Mouse (Mus musculus): Measurements from ENCODE around the gene Gm3468. TPM values are rescaled to one million over a fixed set of nuclear protein-coding genes. Genes with fewer than 3 reads are reported as not detected.
A peak's percentile ranks its signal among the peaks of the same experiment; 100 is the strongest.
"Not testable (repeated sequence)": the region's sequence is repeated elsewhere in the genome, so short reads cannot be mapped to it uniquely, and the experiment has no call there.

Gm3468 gene
- polyA plus RNA-seq (2014; fragmentation: Nextera tagmentation; extraction: Ambion mirVana): 3.2 and 3.6 TPM in 2 replicates

- not testable (repeated sequence) for H3K27me3 ChIP-seq (ENCODE audit: control insufficient read depth, insufficient read depth, low read length); H3K36me3 ChIP-seq (ENCODE audit: control insufficient read depth, insufficient read depth, low read length); ATAC-seq (replicated peaks; ENCODE audit: insufficient number of reproducible peaks, low FRiP score, low TSS enrichment); H3K9me3 ChIP-seq (replicated peaks; ENCODE audit: control insufficient read depth, low read length); H3K4me1 ChIP-seq (ENCODE audit: control insufficient read depth, insufficient read depth, low read length); H3K9ac ChIP-seq (ENCODE audit: low read depth, low read length); H3K27ac ChIP-seq (ENCODE audit: low read depth, low read length)
- Histone ChIP-seq H3K4me2 (peak within 1 kb of the TSS; percentile 51), H3K4me3 (ENCODE audit: low read depth, low read length) (peak within 1 kb of the TSS; percentile 36)
- WGBS (ENCODE audit: insufficient replicate concordance): 0% methylated on average over 38 of the region's 51 CpGs
Measured at GRCm38 (mm10) chr14:6108272-6108925, at the start of gene Gm3468. Gm3468 (minus strand) TSS chr14:6108665.

DNA sequence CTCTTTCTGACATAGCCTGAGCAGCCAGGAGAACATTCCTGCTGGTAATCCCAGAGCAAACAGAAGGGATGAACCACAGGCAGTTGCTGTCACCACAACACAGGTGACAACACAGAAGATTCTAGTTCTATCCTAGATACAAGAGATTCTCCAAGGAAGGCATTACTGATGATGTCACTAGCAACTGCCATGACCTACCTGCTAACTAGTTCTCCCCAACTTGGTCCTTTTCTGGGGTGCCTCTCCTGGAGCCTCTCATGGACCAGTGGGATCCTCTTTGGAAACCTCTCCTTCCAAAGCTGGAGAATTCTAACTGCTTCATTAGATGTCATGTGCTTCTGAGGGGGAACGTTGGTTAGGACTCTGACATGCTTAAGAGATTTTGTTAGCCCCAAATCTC is 17.2 kb upstream of the Gm3468 start, which contains the start of gene Gm3476:
Gene Gm3476, minus strand, starts transcription at position 101 of the 400 bp plus-strand sequence.
- not testable (repeated sequence) for H3K4me1 ChIP-seq (ENCODE audit: control insufficient read depth, insufficient read depth, low read length); H3K4me3 ChIP-seq (ENCODE audit: low read depth, low read length); H3K9ac ChIP-seq (ENCODE audit: low read depth, low read length); H3K27me3 ChIP-seq (ENCODE audit: control insufficient read depth, insufficient read depth, low read length); H3K27ac ChIP-seq (ENCODE audit: low read depth, low read length); H3K4me2 ChIP-seq; H3K9me3 ChIP-seq (replicated peaks; ENCODE audit: control insufficient read depth, low read length); H3K36me3 ChIP-seq (ENCODE audit: control insufficient read depth, insufficient read depth, low read length); ATAC-seq (replicated peaks; ENCODE audit: insufficient number of reproducible peaks, low FRiP score, low TSS enrichment)
- no CpG with 5 or more reads among the region's 1 CpGs for WGBS (ENCODE audit: insufficient replicate concordance)

DNA sequence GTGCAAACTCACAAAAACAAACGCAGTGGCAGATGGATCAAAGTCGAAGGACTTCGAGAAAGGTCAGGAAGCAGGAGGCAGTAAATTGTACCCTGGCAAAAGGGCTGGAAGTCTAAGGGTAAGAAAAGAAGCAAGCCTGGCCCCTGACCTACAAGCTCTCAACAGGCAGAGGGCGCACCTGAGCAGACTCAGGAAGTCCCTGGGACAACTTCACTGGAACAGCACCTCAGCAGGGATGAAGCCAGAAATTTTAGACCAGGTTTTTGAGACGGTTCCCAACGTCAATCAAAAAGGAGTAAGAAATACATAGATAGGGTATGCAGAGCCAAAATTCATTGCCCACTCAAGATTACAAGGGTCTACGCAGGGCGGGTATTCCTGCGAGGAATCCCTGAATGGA is 965 bp downstream of the Gm3468 start:
- not testable (repeated sequence) for H3K9ac ChIP-seq (ENCODE audit: low read depth, low read length); H3K27me3 ChIP-seq (ENCODE audit: control insufficient read depth, insufficient read depth, low read length); H3K36me3 ChIP-seq (ENCODE audit: control insufficient read depth, insufficient read depth, low read length); H3K9me3 ChIP-seq (replicated peaks; ENCODE audit: control insufficient read depth, low read length); H3K27ac ChIP-seq (ENCODE audit: low read depth, low read length); ATAC-seq (replicated peaks; ENCODE audit: insufficient number of reproducible peaks, low FRiP score, low TSS enrichment); H3K4me1 ChIP-seq (ENCODE audit: control insufficient read depth, insufficient read depth, low read length)
- Histone ChIP-seq H3K4me3 (ENCODE audit: low read depth, low read length) (peak overlapping the region; percentile 36; the same call in 1 of the 2 replicates), H3K4me2 (peak overlapping the region; percentile 51)
- 12% methylated on average over 8 of the region's 9 CpGs for WGBS (ENCODE audit: insufficient replicate concordance)

GRCm38 (mm10) chr14:6093842-6094241 is 14.6 kb downstream of the Gm3468 start, which contains the start of gene Gm8206:
Gm8206 (minus strand) TSS chr14:6093942.
- 79% methylated on average over 2 of the region's 3 CpGs for WGBS (ENCODE audit: insufficient replicate concordance)
- H3K4me3 ChIP-seq (ENCODE audit: low read depth, low read length); H3K4me1 ChIP-seq (ENCODE audit: control insufficient read depth, insufficient read depth, low read length); H3K9me3 ChIP-seq (replicated peaks; ENCODE audit: control insufficient read depth, low read length); H3K27me3 ChIP-seq (ENCODE audit: control insufficient read depth, insufficient read depth, low read length); ATAC-seq (replicated peaks; ENCODE audit: insufficient number of reproducible peaks, low FRiP score, low TSS enrichment); H3K4me2 ChIP-seq; H3K36me3 ChIP-seq (ENCODE audit: control insufficient read depth, insufficient read depth, low read length); H3K27ac ChIP-seq (ENCODE audit: low read depth, low read length); H3K9ac ChIP-seq (ENCODE audit: low read depth, low read length): not testable (repeated sequence)

- H3K4me1 ChIP-seq (ENCODE audit: control insufficient read depth, insufficient read depth, low read length); ATAC-seq (replicated peaks; ENCODE audit: insufficient number of reproducible peaks, low FRiP score, low TSS enrichment): not testable (repeated sequence)
- 79% methylated on average over 2 of the region's 4 CpGs for WGBS (ENCODE audit: insufficient replicate concordance)
Measured at GRCm38 (mm10) chr14:6058167-6058566, 50.3 kb downstream of the Gm3468 start, which contains the start of gene Gm6337. Gm6337 (minus strand) TSS chr14:6058267.

More at GRCm38 (mm10) chr14:6058167-6058566, 50.3 kb downstream of the Gm3468 start, which contains the start of gene Gm6337:
- not testable (repeated sequence) for H3K27ac ChIP-seq (ENCODE audit: low read depth, low read length); H3K27me3 ChIP-seq (ENCODE audit: control insufficient read depth, insufficient read depth, low read length); H3K36me3 ChIP-seq (ENCODE audit: control insufficient read depth, insufficient read depth, low read length); H3K4me3 ChIP-seq (ENCODE audit: low read depth, low read length); H3K4me2 ChIP-seq; H3K9ac ChIP-seq (ENCODE audit: low read depth, low read length); H3K9me3 ChIP-seq (replicated peaks; ENCODE audit: control insufficient read depth, low read length)

Other genes with a start within 250 kb of the Gm3468 start
- gene Gm8237, start 228.3 kb downstream of the Gm3468 start, polyA plus RNA-seq (2014; fragmentation: Nextera tagmentation; extraction: Ambion mirVana): not detected in 2 replicates
- 0.73 and 1.2 TPM in 2 replicates for gene Gm3248, start 146.9 kb downstream of the Gm3468 start, polyA plus RNA-seq (2014; fragmentation: Nextera tagmentation; extraction: Ambion mirVana)
- gene Gm3453, start 129.5 kb downstream of the Gm3468 start, polyA plus RNA-seq (2014; fragmentation: Nextera tagmentation; extraction: Ambion mirVana): not detected in 2 replicates
- gene Gm6337, start 50.4 kb downstream of the Gm3468 start, polyA plus RNA-seq (2014; fragmentation: Nextera tagmentation; extraction: Ambion mirVana): 0.20 TPM in 1 of 2 replicates, not detected in the other
- gene Gm8206, start 14.7 kb downstream of the Gm3468 start, polyA plus RNA-seq (2014; fragmentation: Nextera tagmentation; extraction: Ambion mirVana): 1.2 and 2.2 TPM in 2 replicates
- gene Gm3476, start 17.1 kb upstream of the Gm3468 start, polyA plus RNA-seq (2014; fragmentation: Nextera tagmentation; extraction: Ambion mirVana): not detected in 2 replicates
- gene Gm21560, start 110.6 kb upstream of the Gm3468 start, polyA plus RNA-seq (2014; fragmentation: Nextera tagmentation; extraction: Ambion mirVana): not detected in 2 replicates
- gene Gm3411, start 178.6 kb upstream of the Gm3468 start, polyA plus RNA-seq (2014; fragmentation: Nextera tagmentation; extraction: Ambion mirVana): 4.3 and 4.4 TPM in 2 replicates
- 0.50 TPM in 1 of 2 replicates, not detected in the other for gene Gm21103, start 196.2 kb upstream of the Gm3468 start, polyA plus RNA-seq (2014; fragmentation: Nextera tagmentation; extraction: Ambion mirVana)
- not detected in 2 replicates for gene Gm3618, start 235.0 kb upstream of the Gm3468 start, polyA plus RNA-seq (2014; fragmentation: Nextera tagmentation; extraction: Ambion mirVana)